Mouse (Mus musculus) MEL (cell line): ENCODE results near the gene Scap.

ENCODE experiments used
- CHD2 ChIP-seq: IDR thresholded peaks from 2 replicates; pipeline ENCODE4 v1.6.1; 2011; ENCODE audit warnings: low read length, improper control_type of control experiment
- CTCF ChIP-seq, 3 experiments: IDR thresholded peaks in 2 of 3; conservative IDR thresholded peaks in 1 of 3; 2 replicates each; pipeline ENCODE4 v1.5.1; 2011 to 2012; ENCODE audit warnings: low read length in 3 of 3, low read depth in 2 of 3, mild to moderate bottlenecking in 2 of 3, improper control_type of control experiment in 1 of 3, inconsistent platforms in 1 of 3, mixed read lengths in 1 of 3, moderate library complexity in 1 of 3; ENCODE audit not compliant: control insufficient read depth in 1 of 3, insufficient read depth in 1 of 3, poor library complexity in 1 of 3, severe bottlenecking in 1 of 3
- ELF1 ChIP-seq: IDR thresholded peaks from 2 replicates; pipeline ENCODE4 v1.6.1; 2014; ENCODE audit warnings: low read depth, mild to moderate bottlenecking, inconsistent platforms, low read length, improper control_type of control experiment, moderate library complexity
- EP300 ChIP-seq, 2 experiments: IDR thresholded peaks; 2 replicates each; pipeline ENCODE4 v1.6.1; 2011; ENCODE audit warnings: improper control_type of control experiment in 2 of 2, low read length in 2 of 2, low read depth in 1 of 2, mild to moderate bottlenecking in 1 of 2
- ETS1 ChIP-seq: IDR thresholded peaks from 2 replicates; pipeline ENCODE4 v1.6.1; 2012; ENCODE audit warnings: low read depth, mild to moderate bottlenecking, inconsistent platforms, low read length, improper control_type of control experiment, moderate library complexity
- MYB ChIP-seq: IDR thresholded peaks from 2 replicates; pipeline ENCODE4 v1.6.1; 2011; ENCODE audit warnings: mild to moderate bottlenecking, low read depth, low read length, improper control_type of control experiment
- NELFE ChIP-seq: IDR thresholded peaks from 2 replicates; pipeline ENCODE4 v1.6.1; 2011; ENCODE audit warnings: low read depth, low read length, improper control_type of control experiment
- POLR2A ChIP-seq, 2 experiments: IDR thresholded peaks; 2 replicates each; pipeline ENCODE4 v1.6.1; 2011 to 2012; ENCODE audit warnings: low read length in 2 of 2, mild to moderate bottlenecking in 2 of 2, control low read depth in 1 of 2, improper control_type of control experiment in 1 of 2, low read depth in 1 of 2, moderate library complexity in 1 of 2; ENCODE audit not compliant: control insufficient read depth in 1 of 2, insufficient read depth in 1 of 2, poor library complexity in 1 of 2
- SIN3A ChIP-seq: IDR thresholded peaks from 2 replicates; pipeline ENCODE4 v1.6.1; 2012; ENCODE audit warnings: low read length, improper control_type of control experiment, inconsistent platforms
- TAL1 ChIP-seq: IDR thresholded peaks from 2 replicates; pipeline ENCODE4 v1.6.1; 2012; ENCODE audit warnings: mild to moderate bottlenecking, inconsistent platforms, low read length, moderate library complexity, mixed read lengths
- TCF12 ChIP-seq: IDR thresholded peaks from 2 replicates; pipeline ENCODE4 v1.6.1; 2014; ENCODE audit warnings: low read depth, mild to moderate bottlenecking, inconsistent platforms, low read length, improper control_type of control experiment, moderate library complexity
- UBTF ChIP-seq: IDR thresholded peaks from 2 replicates; pipeline ENCODE4 v1.6.1; 2012; ENCODE audit warnings: low read depth, mild to moderate bottlenecking, inconsistent platforms, low read length, improper control_type of control experiment, moderate library complexity, borderline replicate concordance; ENCODE audit not compliant: insufficient read depth
- USF1 ChIP-seq: IDR thresholded peaks from 2 replicates; pipeline ENCODE4 v1.6.1; 2014; ENCODE audit warnings: low read depth, mild to moderate bottlenecking, inconsistent platforms, low read length, improper control_type of control experiment, moderate library complexity
- ZMIZ1 ChIP-seq: IDR thresholded peaks from 2 replicates; pipeline ENCODE4 v1.6.1; 2012; ENCODE audit warnings: low read depth, mild to moderate bottlenecking, inconsistent platforms, low read length, improper control_type of control experiment, moderate library complexity

GRCm38 (mm10) chr9:110345057-110345739 is 12.1 kb downstream of the Scap start:
- TF ChIP-seq MYB (no peak), NELFE (no peak), CTCF (IDR thresholded peaks at IDR 0.05 in 2 of 3, conservative IDR thresholded peaks at IDR 0.05 in 1 of 3; ENCODE audit: control insufficient read depth in 1 of 3, insufficient read depth in 1 of 3, low read depth in 2 of 3, low read length in 3 of 3, poor library complexity in 1 of 3, severe bottlenecking in 1 of 3) (no peak), CHD2 (no peak), ZMIZ1 (no peak), POLR2A (IDR thresholded peaks at IDR 0.05; ENCODE audit: control insufficient read depth in 1 of 2, insufficient read depth in 1 of 2, low read depth in 1 of 2, low read length in 2 of 2, poor library complexity in 1 of 2) (no peak), EP300 (IDR thresholded peaks at IDR 0.05; ENCODE audit: low read depth in 1 of 2, low read length in 2 of 2) (no peak), ETS1 (no peak), UBTF (no peak), TCF12 (no peak), USF1 (no peak), SIN3A (no peak), ELF1 (no peak), TAL1 (no peak)
